Mouse (Mus musculus) heart, embryonic 10.5 days (tissue): ENCODE measurements at regions not wholly inside any gene's neighbourhood (a gene's known extent, or its start where the extent isn't known, plus 50 kb on each side); places are given as distances from the start of the nearest gene placed in this dataset.

Source experiments
- DNase-seq: peaks from one replicate; pipeline ENCODE4 v3.0.0-alpha.2; 2017; ENCODE audit warnings: low spot score
- H3K27ac ChIP-seq: fragments of 300-500 bp; sonication (generic); 2 replicates; pipeline ENCODE4 v1.5.1; 2016; ENCODE audit warnings: mild to moderate bottlenecking
- H3K27me3 ChIP-seq: fragments of 300-500 bp; sonication (generic); 2 replicates; pipeline ENCODE4 v1.6.1; 2016; ENCODE audit warnings: mild to moderate bottlenecking; ENCODE audit not compliant: poor library complexity, insufficient read depth, severe bottlenecking
- H3K36me3 ChIP-seq: fragments of 300-500 bp; sonication (generic); 2 replicates; pipeline ENCODE4 v1.6.1; 2016; ENCODE audit warnings: mild to moderate bottlenecking, moderate library complexity
- H3K4me1 ChIP-seq: fragments of 300-500 bp; sonication (generic); 2 replicates; pipeline ENCODE4 v1.6.1; 2016; ENCODE audit warnings: mild to moderate bottlenecking
- H3K4me3 ChIP-seq: fragments of 300-500 bp; sonication (generic); 2 replicates; pipeline ENCODE4 v1.5.1; 2016; ENCODE audit warnings: mild to moderate bottlenecking, moderate library complexity
- H3K9me3 ChIP-seq: fragments of 300-500 bp; sonication (generic); 2 replicates; pipeline ENCODE4 v1.6.1; 2016; ENCODE audit warnings: mild to moderate bottlenecking, moderate library complexity

- no peaks in the 10 kb centered on the region for H3K9me3 ChIP-seq
- no peak overlapping the region for H3K27ac ChIP-seq
- DNase-seq: no peak
Observed at GRCm38 (mm10) chr10:29589739-29590138, 54.1 kb upstream of the Rspo3 start.

More at GRCm38 (mm10) chr10:29589739-29590138, 54.1 kb upstream of the Rspo3 start:
- H3K36me3 ChIP-seq: no peaks in the 10 kb centered on the region
- H3K4me3 ChIP-seq: no peak overlapping the region
- no peaks in the 10 kb centered on the region for H3K27me3 ChIP-seq
- no peaks in the 10 kb centered on the region for H3K4me1 ChIP-seq
